Mouse (Mus musculus) megakaryocyte, embryonic 14.5 days (primary cell): ENCODE measurements around the gene Fgfr2.

Source experiments
- FLI1 ChIP-seq: IDR thresholded peaks from 2 replicates; pipeline ENCODE4 v1.6.1; 2012; ENCODE audit warnings: low read length, inconsistent platforms, mixed read lengths
- GATA1 ChIP-seq: IDR thresholded peaks from 3 replicates; pipeline ENCODE4 v1.6.1; 2012; ENCODE audit warnings: mixed read lengths, low read length, inconsistent platforms, borderline replicate concordance

GRCm38 (mm10) chr7:130951004-130951403 is 2172.1 kb downstream of the Fgfr2 start:
- TF ChIP-seq GATA1 (no peak), FLI1 (no peak)
